Mouse (Mus musculus) kidney, postnatal 4 days (tissue): ENCODE results near the gene Il10rb.

Experiments used
- DNase-seq, 2 experiments: peaks; one replicate each; pipeline ENCODE4 v3.0.0; 2021; ENCODE audit warnings: mixed read lengths in 2 of 2

The Il10rb gene

DNA sequence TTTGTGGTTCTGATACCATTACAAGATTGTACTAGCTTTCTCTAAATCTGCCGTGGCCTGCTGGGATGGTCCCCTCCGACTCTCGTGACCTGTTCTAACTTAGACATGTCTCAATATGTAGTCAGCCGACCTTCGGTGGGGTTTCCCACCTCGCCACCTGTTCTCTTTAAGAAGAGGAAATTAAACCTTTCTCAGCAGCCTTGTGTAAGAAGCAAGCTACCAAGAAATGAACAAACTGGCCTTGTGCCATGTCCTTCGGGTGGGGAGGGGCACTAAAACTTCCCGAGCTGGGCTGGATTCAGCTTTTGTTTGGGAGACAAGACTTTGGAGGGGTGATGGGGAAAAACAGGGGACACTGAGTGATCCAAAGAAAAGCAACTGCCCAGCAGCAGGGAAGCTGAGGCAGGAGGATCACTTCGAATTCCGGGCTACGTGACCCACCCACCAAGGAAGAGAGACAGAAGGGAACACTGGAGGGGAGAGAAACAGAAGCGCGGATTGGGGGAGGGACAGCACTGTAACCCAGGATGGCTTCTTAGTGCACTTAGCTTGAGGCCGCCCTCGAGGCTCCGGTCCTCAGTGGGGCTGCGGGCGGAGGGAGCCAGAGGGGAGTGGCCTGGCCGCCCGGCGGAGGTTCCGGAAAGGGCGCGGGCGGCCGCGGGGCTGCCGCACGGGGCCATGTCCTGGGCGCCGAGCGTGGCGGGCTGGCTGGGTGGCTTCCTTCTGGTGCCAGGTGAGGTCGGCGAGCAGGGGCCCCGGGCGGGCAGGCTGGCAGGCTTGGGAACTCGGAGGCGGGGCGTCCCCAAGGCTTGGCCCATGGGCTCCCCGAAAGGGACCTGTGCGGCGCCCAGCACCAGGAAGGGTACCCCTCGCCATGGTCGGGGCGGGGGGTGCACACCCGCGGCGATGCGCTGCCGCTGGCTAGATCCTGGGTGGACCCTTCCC is at the start of gene Il10rb:
Gene Il10rb (plus strand): TSS at position 525 of the 945 bp plus-strand sequence.
- peak; percentile 82 to 89 for DNase-seq

DNA sequence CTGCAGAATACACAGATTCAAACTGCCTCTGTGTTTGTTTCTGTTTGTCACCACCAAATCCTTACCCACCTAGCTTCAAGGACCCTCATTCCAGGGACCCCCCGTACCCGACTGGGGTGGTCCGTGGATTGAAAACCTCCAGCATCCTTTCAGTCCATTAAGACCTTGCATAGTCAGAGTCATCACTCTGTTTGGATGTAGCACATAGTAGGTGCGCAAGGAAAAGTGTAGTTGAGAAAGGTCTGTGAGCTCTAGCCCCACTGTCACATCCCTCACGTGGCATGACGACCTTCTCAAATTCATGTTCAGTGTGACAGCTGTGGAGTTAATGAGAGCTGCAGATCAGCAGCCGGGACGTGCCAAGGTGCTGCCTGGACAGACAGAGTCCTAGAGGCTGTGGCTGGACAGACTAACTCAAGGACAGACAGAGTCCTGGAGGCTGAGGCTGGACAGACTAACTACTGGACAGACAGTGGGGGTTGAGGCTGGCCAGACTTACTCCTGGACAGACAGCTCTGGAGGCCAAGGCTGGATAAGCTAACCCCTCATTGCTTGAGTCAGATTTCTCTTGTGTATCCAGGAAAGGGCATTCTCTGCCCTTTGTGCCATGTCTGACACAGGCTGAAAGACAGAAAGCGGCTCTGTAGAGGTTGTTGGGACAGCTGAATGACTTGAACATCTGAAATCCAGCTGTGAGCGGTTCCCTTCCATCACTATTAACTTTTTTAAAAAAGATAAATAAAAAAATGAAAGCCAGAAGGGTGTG is 49.0 kb upstream of the Il10rb start:
- DNase-seq, result no peak

- peak in 1 of 2 experiments; percentile 28 for DNase-seq
Observed at GRCm38 (mm10) chr16:91357526-91357900, 48.5 kb upstream of the Il10rb start.

DNA sequence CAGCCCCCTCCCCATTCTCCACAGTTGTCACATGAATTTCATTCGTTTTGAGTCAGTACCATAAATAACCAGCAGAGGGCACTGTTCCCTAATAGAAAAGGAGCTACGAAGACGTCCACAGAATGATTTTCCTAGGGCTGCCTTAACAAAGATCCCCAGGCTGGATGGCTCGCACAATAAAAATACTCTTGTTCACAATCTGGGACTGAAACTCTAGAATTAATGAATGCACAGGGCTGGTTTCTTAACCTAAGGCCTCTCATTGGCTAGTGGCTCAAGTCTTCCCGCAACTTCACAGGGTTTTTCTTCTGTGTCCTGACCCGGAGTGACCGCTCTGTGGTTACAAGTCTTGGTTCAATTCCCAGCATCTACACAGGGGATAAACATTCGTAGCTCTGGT is 47.4 kb upstream of the Il10rb start:
- DNase-seq, result peak in 1 of 2 experiments; percentile 45

DNA sequence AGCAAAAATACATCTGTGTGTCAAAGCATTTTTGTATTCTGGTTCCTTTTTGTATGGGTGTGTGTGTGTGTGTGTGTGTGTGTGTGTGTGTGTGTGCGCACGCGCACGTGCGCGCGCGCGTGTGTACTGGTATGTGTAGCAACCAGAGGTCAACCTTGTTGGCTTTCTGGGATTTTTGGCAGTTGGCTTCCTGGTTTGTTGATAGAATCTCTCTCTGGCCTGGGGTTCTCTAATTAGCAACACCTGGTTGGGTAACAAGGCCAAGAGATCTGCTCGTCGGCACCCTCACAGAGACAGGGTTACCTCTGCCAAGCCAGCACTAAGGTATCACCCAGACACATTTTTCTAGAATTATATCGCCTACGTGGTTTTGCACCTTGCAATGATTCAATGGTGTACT is 46.4 kb upstream of the Il10rb start:
- no peak for DNase-seq

- DNase-seq, result no peak
Observed at GRCm38 (mm10) chr16:91360162-91360561, 45.8 kb upstream of the Il10rb start.

GRCm38 (mm10) chr16:91362006-91362405 is 44.0 kb upstream of the Il10rb start:
- DNase-seq, result no peak

GRCm38 (mm10) chr16:91362616-91363272 is 43.2 kb upstream of the Il10rb start:
- peak; percentile 76 to 81 for DNase-seq

DNA sequence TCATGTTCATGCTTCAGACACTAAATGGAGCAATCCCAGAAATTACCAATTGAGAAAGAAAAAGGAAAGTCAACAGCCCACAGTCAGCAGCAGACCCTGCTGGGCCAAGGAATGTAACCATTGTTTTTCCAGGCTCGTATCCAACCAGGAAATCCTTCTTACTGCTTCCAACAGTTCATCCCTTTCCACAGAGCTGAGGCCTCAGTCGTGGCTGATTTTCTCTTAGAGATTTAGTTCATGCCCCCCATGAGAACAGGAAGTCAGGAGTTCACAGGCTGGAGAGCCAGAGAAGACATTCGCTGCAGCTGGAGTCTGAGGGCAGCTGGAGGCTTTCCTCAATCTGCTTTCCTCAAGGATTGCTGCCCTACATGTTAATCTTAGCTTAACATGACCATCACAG is 42.5 kb upstream of the Il10rb start:
- DNase-seq, result peak; percentile 55 to 69

- no peak for DNase-seq
Observed at GRCm38 (mm10) chr16:91366567-91366966, 39.4 kb upstream of the Il10rb start.

- DNase-seq, result no peak
Observed at GRCm38 (mm10) chr16:91367066-91367465, 38.9 kb upstream of the Il10rb start.

DNA sequence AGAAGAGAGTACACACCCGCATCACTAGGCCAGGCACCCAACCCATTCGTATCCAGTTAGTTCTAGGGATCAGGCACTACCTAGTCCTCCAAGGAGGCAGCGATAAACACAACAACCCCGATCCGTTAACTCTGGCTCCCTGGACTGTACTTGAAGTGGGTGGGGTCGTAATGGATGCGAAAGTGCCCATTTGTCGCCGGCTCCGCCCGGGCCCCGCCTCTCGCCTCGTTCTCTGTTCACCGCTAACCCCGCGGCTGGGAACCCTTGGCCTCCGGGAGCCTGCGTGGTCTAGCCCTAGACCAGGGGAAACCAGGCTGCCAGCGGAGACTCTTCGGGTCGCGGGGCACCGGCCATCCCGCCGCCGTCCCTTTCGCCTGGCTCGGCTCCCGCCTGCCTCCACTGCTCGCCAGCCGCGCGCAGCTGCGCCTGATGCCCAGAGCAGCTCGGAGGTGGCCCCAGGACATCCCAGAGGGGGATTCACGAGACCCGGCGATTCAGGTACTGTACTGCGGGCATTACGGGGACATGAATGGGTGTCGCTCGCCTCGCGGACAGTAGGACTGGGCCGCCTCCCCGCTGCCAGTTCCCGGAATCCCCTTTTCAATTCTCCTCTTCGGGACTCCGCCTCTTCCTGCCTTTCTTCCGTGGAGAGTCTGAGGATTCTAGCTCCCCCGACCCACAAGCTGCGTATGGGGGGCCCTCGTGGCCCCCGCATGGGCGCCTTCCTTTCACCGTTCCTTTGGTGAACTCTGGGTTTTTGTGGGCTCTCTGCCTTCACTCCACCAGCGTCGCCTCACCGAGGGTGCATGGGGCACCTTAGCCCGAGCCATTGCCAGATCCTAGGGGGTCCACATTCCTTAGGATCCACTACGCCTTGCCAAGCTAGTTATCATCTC is 33.1 kb upstream of the Il10rb start, which contains the start of gene Ifnar2:
Gene Ifnar2 (plus strand): TSS at position 207 of the 896 bp plus-strand sequence.
- peak; percentile 85 to 91 for DNase-seq

DNA sequence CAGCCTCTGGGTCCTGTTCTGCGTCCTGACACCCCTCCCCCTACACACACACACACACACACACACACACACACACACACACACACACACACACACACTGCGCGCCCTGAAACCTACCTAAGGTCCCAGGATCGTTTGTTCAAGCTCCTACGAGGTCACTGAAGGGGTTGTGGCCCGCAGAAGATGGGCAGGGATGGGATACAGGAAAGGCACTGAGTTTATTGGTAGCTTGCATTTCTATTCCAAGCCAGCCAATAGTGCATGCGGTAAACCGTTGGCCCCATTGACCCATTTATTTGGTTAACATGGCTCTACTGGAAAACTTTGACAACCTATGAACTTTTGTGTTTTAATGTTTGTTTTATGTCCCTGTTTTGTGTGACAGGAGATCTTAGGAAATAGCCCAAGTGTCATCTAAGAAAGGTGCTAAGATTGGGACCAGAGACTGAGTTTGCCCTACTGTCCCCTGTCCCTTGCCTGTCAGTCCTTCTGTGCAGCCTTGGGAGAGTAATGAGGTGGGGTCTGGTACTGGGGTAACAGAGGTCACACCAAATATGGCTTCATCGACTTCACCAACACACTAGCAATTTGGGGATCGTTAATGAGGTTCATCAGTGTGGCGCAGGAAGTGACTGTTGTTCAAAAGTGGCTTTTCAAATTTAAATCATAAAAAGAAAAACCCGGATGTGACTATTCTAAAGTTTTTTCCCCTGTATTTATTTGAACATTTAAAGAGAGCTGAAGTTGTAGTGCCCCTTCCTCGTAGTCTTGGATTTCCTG is 32.3 kb upstream of the Il10rb start:
- DNase-seq, result no peak

GRCm38 (mm10) chr16:91374253-91374634 is 31.7 kb upstream of the Il10rb start:
- DNase-seq, result no peak

DNA sequence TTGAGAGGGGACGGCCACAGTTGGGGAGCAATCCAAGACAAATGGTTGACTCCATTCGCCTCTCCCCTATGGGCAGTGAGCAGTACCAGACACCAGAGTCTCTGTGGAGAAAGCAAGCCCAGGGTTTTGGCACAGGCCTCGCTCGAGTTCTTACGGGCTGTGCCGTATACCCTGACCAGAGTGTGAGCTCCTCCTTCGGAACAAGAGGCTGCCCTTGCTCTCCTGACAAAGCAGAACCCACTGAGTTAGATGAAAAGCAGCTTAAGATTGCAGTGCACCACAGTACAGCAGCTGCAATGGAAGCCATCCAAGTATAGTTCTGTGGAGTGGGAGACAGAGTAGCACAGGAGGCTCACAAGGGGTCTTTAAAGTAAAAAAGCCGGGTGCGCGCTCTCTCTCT is 29.3 kb upstream of the Il10rb start:
- no peak for DNase-seq

DNA sequence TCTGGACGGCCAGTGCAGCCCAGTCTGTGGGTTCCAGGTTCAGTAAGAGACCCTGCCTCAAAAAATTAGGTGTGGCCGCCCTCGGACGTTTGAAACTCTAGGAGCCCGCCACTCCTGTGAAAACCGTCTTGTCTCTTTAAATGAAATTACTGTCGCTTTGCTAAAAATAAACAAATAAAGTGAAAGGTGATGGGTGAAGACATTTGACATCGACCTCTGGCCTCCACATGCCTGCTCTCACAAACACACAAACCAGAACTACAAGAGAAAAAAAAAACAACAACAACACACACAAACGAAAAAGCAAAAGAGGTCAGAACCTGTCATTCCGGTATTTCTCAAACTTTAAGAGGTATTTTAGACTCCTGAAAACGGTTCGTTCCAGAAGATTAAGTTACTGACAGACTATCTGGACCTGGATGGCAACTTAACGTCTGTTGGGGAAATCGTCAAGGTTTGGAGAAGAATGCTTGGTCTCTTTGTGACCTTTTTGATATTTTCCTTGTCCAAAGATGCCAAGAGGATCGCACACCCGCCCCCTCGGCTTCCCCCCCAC is 27.5 kb upstream of the Il10rb start:
- DNase-seq, result peak in 1 of 2 experiments; percentile 16

DNA sequence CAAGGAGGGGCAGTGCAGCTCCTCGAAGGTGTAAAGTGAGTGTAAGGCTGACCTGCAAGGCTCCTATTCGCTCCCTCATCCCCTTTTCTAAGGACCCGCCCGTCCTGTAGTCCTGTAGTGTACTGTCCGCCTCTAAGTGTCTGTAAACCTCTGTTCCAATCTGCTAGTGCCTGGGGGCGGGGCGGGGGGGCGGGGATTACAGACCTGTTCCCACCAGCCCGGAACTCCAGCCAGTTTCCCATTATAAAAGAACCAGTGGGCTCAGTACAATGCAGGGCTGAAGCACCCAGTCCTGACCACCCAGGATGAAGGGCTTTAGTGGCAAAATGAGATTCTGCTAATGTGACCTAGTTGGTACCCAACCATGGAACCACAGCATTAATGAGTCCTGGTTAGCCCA is 27.0 kb upstream of the Il10rb start:
- peak; percentile 16 to 40 for DNase-seq

- DNase-seq, result no peak
Observed at GRCm38 (mm10) chr16:91379412-91379811, 26.6 kb upstream of the Il10rb start.

- DNase-seq, result no peak
Observed at GRCm38 (mm10) chr16:91380151-91380550, 25.8 kb upstream of the Il10rb start.

GRCm38 (mm10) chr16:91381606-91382005 is 24.4 kb upstream of the Il10rb start:
- DNase-seq, result no peak

DNA sequence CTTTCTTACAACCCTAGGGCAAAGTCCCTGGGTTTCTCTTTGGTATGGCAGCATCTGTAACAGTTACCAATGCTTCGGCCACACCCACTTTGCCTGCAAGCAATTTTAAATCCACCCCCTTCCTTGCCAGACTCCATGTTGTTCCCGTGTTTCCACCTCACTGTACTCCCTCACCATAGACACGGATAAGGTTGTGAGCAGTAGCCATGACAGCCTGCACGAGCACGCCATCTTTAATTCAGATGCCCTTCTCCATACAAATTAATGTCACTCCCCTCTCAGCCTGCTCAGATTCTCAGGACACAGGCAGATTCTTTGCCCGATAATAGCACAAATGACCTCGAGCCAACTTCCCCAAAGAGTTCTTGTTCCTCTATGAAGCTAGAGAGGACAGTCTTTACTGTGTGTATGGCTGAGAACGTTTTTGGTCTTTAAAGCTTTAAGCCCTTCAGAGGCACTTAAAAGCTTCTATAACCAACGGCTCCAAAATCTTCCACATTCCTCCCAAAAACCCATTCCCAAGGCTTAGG is 23.6 kb upstream of the Il10rb start:
- DNase-seq, result no peak
